Mouse (Mus musculus) spleen, adult 2 months (tissue): Measurements from ENCODE around the gene Cd300ld5. TPM values are rescaled to one million over a fixed set of nuclear protein-coding genes. Genes with fewer than 3 reads are reported as not detected.

ENCODE experiments used
- DNase-seq, 2 experiments: peaks; one replicate each; pipeline versions ENCODE4 v3.0.0 to v3.0.0-alpha.2; 2012 to 2021; ENCODE audit warnings: low spot score in 2 of 2, low read depth in 1 of 2
- H3K27ac ChIP-seq: fragments of 200-500 bp; 2 replicates; pipeline ENCODE4 v1.5.1; 2012; ENCODE audit warnings: low read length, inconsistent platforms; ENCODE audit not compliant: insufficient read depth
- H3K27me3 ChIP-seq: fragments of 200-500 bp; 2 replicates; pipeline ENCODE4 v1.6.1; 2012; ENCODE audit warnings: mild to moderate bottlenecking, moderate library complexity, low read length, inconsistent platforms; ENCODE audit not compliant: control insufficient read depth, insufficient read depth
- H3K36me3 ChIP-seq: fragments of 200-500 bp; 2 replicates; pipeline ENCODE4 v1.6.1; 2012; ENCODE audit warnings: mild to moderate bottlenecking, low read length, inconsistent platforms; ENCODE audit not compliant: control insufficient read depth, insufficient read depth
- H3K4me1 ChIP-seq: fragments of 200-500 bp; 2 replicates; pipeline ENCODE4 v1.6.1; 2011; ENCODE audit warnings: inconsistent platforms; ENCODE audit not compliant: control insufficient read depth, insufficient read depth, insufficient read length
- H3K4me3 ChIP-seq: fragments of 200-500 bp; 2 replicates; pipeline ENCODE4 v1.5.1; 2011; ENCODE audit warnings: mild to moderate bottlenecking, inconsistent platforms; ENCODE audit not compliant: insufficient read depth, insufficient read length; ENCODE audit errors: extremely low read depth
- CTCF ChIP-seq: fragments of 200-500 bp; IDR thresholded peaks from 2 replicates; pipeline ENCODE4 v1.5.1; 2011; ENCODE audit warnings: mild to moderate bottlenecking, inconsistent platforms; ENCODE audit not compliant: insufficient read depth, insufficient read length, insufficient replicate concordance; ENCODE audit errors: extremely low read depth
- POLR2A ChIP-seq: fragments of 200-500 bp; IDR thresholded peaks from 2 replicates; pipeline ENCODE4 v1.6.1; 2011; ENCODE audit warnings: low read depth, low read length, inconsistent platforms
- WGBS: fragments of 180-500 bp; shearing (Covaris S2); methylation state at CpG from one replicate; pipeline ENCODE4 v1.1.7; 2018; 5-methylcytosine and 5-hydroxymethylcytosine counted together
- polyA plus RNA-seq: library from polyadenylated mRNA; depleted of rRNA; stranded (reverse); fragments of >200 nt; gene quantifications from 2 replicates; pipeline ENCODE4 v1.2.3, GENCODE M21; 2012

Cd300ld5 gene
- polyA plus RNA-seq, 1 experiment: 5.5 TPM

DNA sequence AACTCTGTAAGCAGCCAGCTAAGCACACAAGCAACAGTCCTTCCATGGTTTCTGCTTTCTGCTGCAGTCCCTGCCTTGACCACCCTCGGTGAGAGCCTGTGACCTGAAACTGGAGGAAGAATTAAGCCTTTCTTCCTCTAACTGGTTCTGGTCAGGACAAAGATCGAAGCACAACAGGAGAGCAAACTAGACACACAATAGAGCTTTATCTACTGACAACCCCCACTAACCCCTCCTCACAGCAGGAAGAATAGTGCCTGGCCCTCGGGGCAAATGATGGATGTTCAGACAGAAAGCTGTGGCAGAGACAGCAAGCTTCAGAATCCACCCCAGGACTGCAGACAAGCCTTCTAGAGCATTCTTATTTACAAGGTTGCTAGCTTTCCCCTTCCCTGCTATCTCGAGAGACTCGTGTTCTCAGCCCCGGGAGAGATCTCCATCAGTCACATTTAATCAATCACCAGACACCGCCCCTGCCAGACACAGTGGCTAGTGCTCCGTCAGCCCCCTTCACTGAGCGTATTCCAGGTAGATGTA lies 33.5 kb upstream of the Cd300ld5 start:
- Histone ChIP-seq H3K4me3 (no peak overlapping the region), H3K36me3 (no peaks in the 10 kb centered on the region), H3K27me3 (no peaks in the 10 kb centered on the region), H3K27ac (no peak overlapping the region), H3K4me1 (no peaks in the 10 kb centered on the region; the same call in 1 of the 2 replicates)
- TF ChIP-seq POLR2A (no peak), CTCF (no peak)
- WGBS: 37% methylated on average over 9 of the region's 9 CpGs
- DNase-seq: no peak

- DNase-seq: no peak
- no peak for TF ChIP-seq POLR2A
- TF ChIP-seq CTCF: no peak
- Histone ChIP-seq H3K36me3 (no peaks in the 10 kb centered on the region), H3K4me3 (no peak overlapping the region), H3K27ac (no peak overlapping the region), H3K27me3 (no peaks in the 10 kb centered on the region), H3K4me1 (no peaks in the 10 kb centered on the region; the same call in 1 of the 2 replicates)
- WGBS: 18% methylated on average over 6 of the region's 6 CpGs
These were observed 29.2 kb upstream of the Cd300ld5 start for GRCm38 (mm10) chr11:115066768-115067167.

GRCm38 (mm10) chr11:115062077-115062476 lies 24.5 kb upstream of the Cd300ld5 start, which contains the start of gene Cd300e:
Gene Cd300e, minus strand, starts transcription at chr11:115062177.
- no peak within 1 kb of the TSS for H3K4me3 ChIP-seq
- DNase-seq: no peak
- TF ChIP-seq POLR2A (no peak), CTCF (no peak)
- no peak within 1 kb of the TSS for H3K27ac ChIP-seq
- no peaks in the 10 kb centered on the region for H3K36me3 ChIP-seq
- H3K4me1 ChIP-seq: no peaks in the 10 kb centered on the region
- no peaks in the 10 kb centered on the region for H3K27me3 ChIP-seq
- WGBS: 4% methylated on average over 5 of the region's 5 CpGs

- WGBS: 61% methylated on average over 2 of the region's 2 CpGs
- H3K27me3 ChIP-seq: no peaks in the 10 kb centered on the region
- no peak for TF ChIP-seq POLR2A
- TF ChIP-seq CTCF: no peak
- H3K4me1 ChIP-seq: no peaks in the 10 kb centered on the region
- no peak overlapping the region for H3K27ac ChIP-seq
- DNase-seq: no peak
- no peak overlapping the region for H3K4me3 ChIP-seq
- H3K36me3 ChIP-seq: no peaks in the 10 kb centered on the region
These were observed 22.2 kb upstream of the Cd300ld5 start for GRCm38 (mm10) chr11:115059797-115060196.

GRCm38 (mm10) chr11:115058701-115059100 lies 21.1 kb upstream of the Cd300ld5 start:
- Histone ChIP-seq H3K36me3 (no peaks in the 10 kb centered on the region), H3K4me3 (no peak overlapping the region), H3K27ac (no peak overlapping the region), H3K4me1 (no peaks in the 10 kb centered on the region), H3K27me3 (no peaks in the 10 kb centered on the region)
- DNase-seq: no peak
- WGBS: 65% methylated on average over 4 of the region's 4 CpGs
- no peak for TF ChIP-seq CTCF

GRCm38 (mm10) chr11:115054537-115054936 lies 17.0 kb upstream of the Cd300ld5 start:
- H3K27me3 ChIP-seq: no peaks in the 10 kb centered on the region
- H3K36me3 ChIP-seq: no peaks in the 10 kb centered on the region
- no peak overlapping the region for H3K4me3 ChIP-seq
- no peak for TF ChIP-seq CTCF
- no peak for TF ChIP-seq POLR2A
- no peak overlapping the region for H3K27ac ChIP-seq
- no peak for DNase-seq
- H3K4me1 ChIP-seq: no peaks in the 10 kb centered on the region

- no peaks in the 10 kb centered on the region for H3K27me3 ChIP-seq
- no peaks in the 10 kb centered on the region for H3K4me1 ChIP-seq
- H3K27ac ChIP-seq: no peak overlapping the region
- no peak for DNase-seq
- WGBS: 89% methylated on average over 1 of the region's 1 CpGs
- TF ChIP-seq POLR2A: no peak
- TF ChIP-seq CTCF: no peak
- H3K36me3 ChIP-seq: no peaks in the 10 kb centered on the region
- no peak overlapping the region for H3K4me3 ChIP-seq
These were observed 15.4 kb upstream of the Cd300ld5 start for GRCm38 (mm10) chr11:115052991-115053390.

DNA sequence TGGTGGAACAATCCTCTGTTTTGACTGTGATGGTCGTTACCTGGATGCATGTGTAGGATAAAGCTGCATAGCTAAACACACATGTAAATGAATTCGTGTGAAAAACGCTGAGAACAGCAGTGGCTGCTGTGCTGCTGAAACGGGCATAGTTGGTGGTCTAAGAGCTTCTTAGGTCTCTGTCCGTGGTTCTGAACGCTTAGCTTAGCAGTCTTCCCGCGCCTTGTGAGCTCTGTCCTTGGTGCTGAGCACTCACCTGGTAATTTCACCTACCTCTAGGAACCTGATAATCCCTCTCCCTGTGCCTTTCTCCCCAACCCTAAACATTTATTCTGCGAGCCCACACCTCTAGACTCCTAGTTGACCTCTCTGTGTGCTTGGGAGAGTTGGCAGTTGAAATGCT lies 14.6 kb upstream of the Cd300ld5 start:
- no peak for TF ChIP-seq POLR2A
- TF ChIP-seq CTCF: no peak
- no peak overlapping the region for H3K4me3 ChIP-seq
- 9% methylated on average over 9 of the region's 9 CpGs for WGBS
- H3K4me1 ChIP-seq: no peaks in the 10 kb centered on the region
- H3K27me3 ChIP-seq: no peaks in the 10 kb centered on the region
- no peak overlapping the region for H3K27ac ChIP-seq
- H3K36me3 ChIP-seq: no peaks in the 10 kb centered on the region
- DNase-seq: no peak
